Mouse (Mus musculus) MEL (cell line): ENCODE data around the gene Rassf8. TPM values are rescaled to one million over a fixed set of nuclear protein-coding genes. Genes with fewer than 3 reads are reported as not detected.

ENCODE experiments used
- polyA plus RNA-seq, 2 experiments: library from polyadenylated mRNA; stranded (reverse) in 1 of 2; unstranded in 1 of 2; fragments of >175 nt in 1 of 2; fragments of >200 nt in 1 of 2; gene quantifications; 2 replicates each; pipeline versions ENCODE4 v1.2.1 to v1.2.4; 2012; ENCODE audit warnings: low replicate concordance in 2 of 2, low read depth in 1 of 2; ENCODE audit not compliant: insufficient read length in 2 of 2, insufficient read depth in 1 of 2, missing spikeins in 1 of 2
- total RNA-seq: library from RNA; depleted of rRNA; stranded (reverse); fragments of 300-350 nt; gene quantifications from 2 replicates; pipeline ENCODE4 v1.2.3, GENCODE M21; 2012; rRNA removed

Rassf8 gene
- total and polyA plus RNA-seq, 3 experiments, result not detected

Other genes starting within 250 kb of the Rassf8 start
- not detected in 2 replicates for gene Lmntd1, start 132.4 kb upstream of the Rassf8 start, total RNA-seq
- not detected for gene Lmntd1, start 132.4 kb upstream of the Rassf8 start, polyA plus RNA-seq
- 0.16 and 0.23 TPM in 2 replicates for gene Tuba3b, start 131.0 kb upstream of the Rassf8 start, total RNA-seq
- gene Tuba3b, start 131.0 kb upstream of the Rassf8 start, polyA plus RNA-seq, result under 1 TPM in 1 of 2 experiments, not detected in 1; 0.06 TPM
- gene Bhlhe41, start 118.8 kb downstream of the Rassf8 start, total RNA-seq, result not detected in 2 replicates
- not detected for gene Bhlhe41, start 118.8 kb downstream of the Rassf8 start, polyA plus RNA-seq
- not detected in 2 replicates for gene Sspn, start 184.9 kb downstream of the Rassf8 start, total RNA-seq
- gene Sspn, start 184.9 kb downstream of the Rassf8 start, polyA plus RNA-seq, result not detected